Mouse (Mus musculus) hindbrain, embryonic 13.5 days (tissue): Measurements from ENCODE around the gene Ssh1. TPM values are rescaled to one million over a fixed set of nuclear protein-coding genes. Genes with fewer than 3 reads are reported as not detected.

Source experiments
- ATAC-seq: fragments of 200-750 bp; cut with Nextera tagmentation; 2 replicates; pipeline ENCODE4 v1.8.0; 2017; ENCODE audit warnings: moderate TSS enrichment; ENCODE audit not compliant: low FRiP score
- H3K27ac ChIP-seq: fragments of 300-500 bp; sonication (generic); 2 replicates; pipeline ENCODE4 v1.5.1; 2015; ENCODE audit warnings: inconsistent platforms, mild to moderate bottlenecking, moderate library complexity
- H3K27me3 ChIP-seq: fragments of 300-500 bp; sonication (generic); 2 replicates; pipeline ENCODE4 v1.6.1; 2015; ENCODE audit warnings: mild to moderate bottlenecking, inconsistent platforms
- H3K36me3 ChIP-seq: fragments of 300-500 bp; sonication (generic); 2 replicates; pipeline ENCODE4 v1.6.1; 2015; ENCODE audit warnings: mild to moderate bottlenecking, inconsistent platforms
- H3K4me1 ChIP-seq: fragments of 300-500 bp; sonication (generic); replicated peaks from 2 replicates; pipeline ENCODE4 v1.6.1; 2015; ENCODE audit warnings: inconsistent platforms
- H3K4me2 ChIP-seq: fragments of 300-500 bp; sonication (generic); 2 replicates; pipeline ENCODE4 v1.6.1; 2015; ENCODE audit warnings: inconsistent platforms, mild to moderate bottlenecking, moderate library complexity
- H3K4me3 ChIP-seq: fragments of 300-500 bp; sonication (generic); 2 replicates; pipeline ENCODE4 v1.5.1; 2015; ENCODE audit warnings: mild to moderate bottlenecking, inconsistent platforms
- H3K9ac ChIP-seq: fragments of 300-500 bp; sonication (generic); 2 replicates; pipeline ENCODE4 v1.6.1; 2015; ENCODE audit warnings: mild to moderate bottlenecking, inconsistent platforms
- H3K9me3 ChIP-seq: fragments of 300-500 bp; sonication (generic); 2 replicates; pipeline ENCODE4 v1.6.1; 2016; ENCODE audit warnings: inconsistent platforms
- WGBS: fragments of 180-500 bp; shearing (Covaris S2); methylation state at CpG from one replicate; pipeline ENCODE4 v1.1.7; 2015; 5-methylcytosine and 5-hydroxymethylcytosine counted together
- polyA plus RNA-seq: library from polyadenylated mRNA; unstranded; fragments of >200 nt; fragmentation: Nextera tagmentation; extraction: Ambion mirVana; gene quantifications from 2 replicates; pipeline ENCODE4 v1.2.1, GENCODE M21; 2015

The Ssh1 gene
- polyA plus RNA-seq, 1 experiment from 2014 or later = 15.0 TPM

- ATAC-seq = no peak
- H3K4me2 ChIP-seq = 0 out of 2 replicates have a peak overlapping the region, but pooled peaks have one; percentile 9
Measured at GRCm38 (mm10) chr5:114024390-114024789, 30.7 kb upstream of the Ssh1 start.

GRCm38 (mm10) chr5:114015121-114015520 is 21.4 kb upstream of the Ssh1 start:
- Histone ChIP-seq H3K27ac (no peak overlapping the region), H3K4me1 (no peaks in the 10 kb centered on the region), H3K4me3 (no peak overlapping the region), H3K4me2 (no peak overlapping the region), H3K9me3 (no peaks in the 10 kb centered on the region), H3K27me3 (no peaks in the 10 kb centered on the region), H3K36me3 (no peaks in the 10 kb centered on the region), H3K9ac (no peak overlapping the region)
- 71% methylated on average over 7 of the region's 7 CpGs for WGBS
- ATAC-seq = no peak

More at GRCm38 (mm10) chr5:114024390-114024789, 30.7 kb upstream of the Ssh1 start:
- Histone ChIP-seq H3K9me3 (no peaks in the 10 kb centered on the region), H3K27ac (no peak overlapping the region), H3K27me3 (no peaks in the 10 kb centered on the region), H3K4me3 (no peak overlapping the region), H3K4me1 (peaks cover 9% of the 10 kb centered on the region), H3K9ac (no peak overlapping the region), H3K36me3 (peaks cover 23% of the 10 kb centered on the region)
- WGBS = 71% methylated on average over 6 of the region's 6 CpGs

GRCm38 (mm10) chr5:114009049-114009448 is 15.4 kb upstream of the Ssh1 start:
- Histone ChIP-seq H3K4me3 (no peak overlapping the region), H3K27me3 (no peaks in the 10 kb centered on the region), H3K9me3 (no peaks in the 10 kb centered on the region), H3K4me2 (no peak overlapping the region), H3K27ac (no peak overlapping the region), H3K9ac (no peak overlapping the region), H3K36me3 (no peaks in the 10 kb centered on the region), H3K4me1 (0 out of 2 replicates have a peak, but pooled peaks cover 5% of the 10 kb centered on the region)
- no peak for ATAC-seq
- 83% methylated on average over 4 of the region's 4 CpGs for whole genome bisulfite sequencing

- 77% methylated on average over 12 of the region's 12 CpGs for WGBS
- no peak for ATAC-seq
Measured at GRCm38 (mm10) chr5:114007753-114008453, 14.2 kb upstream of the Ssh1 start.

GRCm38 (mm10) chr5:114006974-114007373 is 13.3 kb upstream of the Ssh1 start:
- Histone ChIP-seq H3K4me1 (0 out of 2 replicates have a peak, but pooled peaks cover 5% of the 10 kb centered on the region), H3K4me2 (no peak overlapping the region), H3K9ac (no peak overlapping the region), H3K4me3 (no peak overlapping the region), H3K27me3 (no peaks in the 10 kb centered on the region), H3K36me3 (no peaks in the 10 kb centered on the region), H3K9me3 (no peaks in the 10 kb centered on the region), H3K27ac (no peak overlapping the region)
- ATAC-seq = no peak
- WGBS = 85% methylated on average over 4 of the region's 4 CpGs

More at GRCm38 (mm10) chr5:114007753-114008453, 14.2 kb upstream of the Ssh1 start:
- Histone ChIP-seq H3K4me1 (0 out of 2 replicates have a peak, but pooled peaks cover 5% of the 10 kb centered on the region), H3K27ac (no peak overlapping the region), H3K27me3 (no peaks in the 10 kb centered on the region), H3K36me3 (no peaks in the 10 kb centered on the region), H3K9ac (no peak overlapping the region), H3K4me3 (no peak overlapping the region), H3K9me3 (no peaks in the 10 kb centered on the region), H3K4me2 (no peak overlapping the region)

- Histone ChIP-seq H3K9ac (no peak overlapping the region), H3K9me3 (no peaks in the 10 kb centered on the region), H3K4me1 (0 out of 2 replicates have a peak, but pooled peaks cover 5% of the 10 kb centered on the region), H3K4me3 (no peak overlapping the region), H3K27ac (no peak overlapping the region), H3K27me3 (no peaks in the 10 kb centered on the region), H3K4me2 (no peak overlapping the region), H3K36me3 (no peaks in the 10 kb centered on the region)
- 82% methylated on average over 5 of the region's 5 CpGs for WGBS
- no peak for ATAC-seq
Measured at GRCm38 (mm10) chr5:114005100-114005499, 11.4 kb upstream of the Ssh1 start.

- H3K4me2 ChIP-seq = no peak overlapping the region
- no peaks in the 10 kb centered on the region for H3K9me3 ChIP-seq
- H3K27ac ChIP-seq = no peak overlapping the region
- no peak overlapping the region for H3K4me3 ChIP-seq
- H3K4me1 ChIP-seq = 0 out of 2 replicates have a peak, but pooled peaks cover 5% of the 10 kb centered on the region
- WGBS = 70% methylated on average over 11 of the region's 11 CpGs
- no peak for ATAC-seq
- H3K9ac ChIP-seq = no peak overlapping the region
- no peaks in the 10 kb centered on the region for H3K27me3 ChIP-seq
- no peaks in the 10 kb centered on the region for H3K36me3 ChIP-seq
Measured at GRCm38 (mm10) chr5:114004573-114004972, 10.9 kb upstream of the Ssh1 start.

- ATAC-seq = no peak
- 83% methylated on average over 3 of the region's 5 CpGs for WGBS
- Histone ChIP-seq H3K4me3 (no peak within 1 kb of the TSS), H3K9me3 (no peaks in the 10 kb centered on the region), H3K27ac (no peak within 1 kb of the TSS), H3K4me1 (0 out of 2 replicates have a peak, but pooled peaks cover 5% of the 10 kb centered on the region), H3K36me3 (no peaks in the 10 kb centered on the region), H3K27me3 (no peaks in the 10 kb centered on the region), H3K4me2 (no peak within 1 kb of the TSS), H3K9ac (no peak within 1 kb of the TSS)
Measured at GRCm38 (mm10) chr5:114003542-114003941, 9.8 kb upstream of the Ssh1 start, which contains the start of gene Dao. TSS of gene Dao (plus strand) at chr5:114003703.

- WGBS = 69% methylated on average over 5 of the region's 5 CpGs
- Histone ChIP-seq H3K4me1 (peaks cover 4% of the 10 kb centered on the region), H3K36me3 (no peaks in the 10 kb centered on the region), H3K4me2 (no peak overlapping the region), H3K27me3 (no peaks in the 10 kb centered on the region), H3K9me3 (no peaks in the 10 kb centered on the region), H3K27ac (no peak overlapping the region), H3K9ac (no peak overlapping the region), H3K4me3 (no peak overlapping the region)
- ATAC-seq = no peak
Measured at GRCm38 (mm10) chr5:113999382-113999781, 5.7 kb upstream of the Ssh1 start.

GRCm38 (mm10) chr5:113996458-113996857 is 2.8 kb upstream of the Ssh1 start:
- no peaks in the 10 kb centered on the region for H3K9me3 ChIP-seq
- H3K4me3 ChIP-seq = no peak overlapping the region
- H3K9ac ChIP-seq = 0 out of 2 replicates have a peak overlapping the region, but pooled peaks have one; percentile 35
- H3K27ac ChIP-seq = no peak overlapping the region
- no peak for ATAC-seq
- no peak overlapping the region for H3K4me2 ChIP-seq
- H3K27me3 ChIP-seq = no peaks in the 10 kb centered on the region
- 61% methylated on average over 2 of the region's 2 CpGs for WGBS
- H3K36me3 ChIP-seq = no peaks in the 10 kb centered on the region
- peaks cover 23% of the 10 kb centered on the region for H3K4me1 ChIP-seq

GRCm38 (mm10) chr5:113993031-113993486 is 635 bp downstream of the Ssh1 start:
- Histone ChIP-seq H3K9me3 (no peaks in the 10 kb centered on the region), H3K4me3 (peak overlapping the region; percentile 87), H3K27ac (peak overlapping the region; percentile 94), H3K27me3 (no peaks in the 10 kb centered on the region), H3K4me1 (peaks cover 44% of the 10 kb centered on the region), H3K4me2 (peak overlapping the region; percentile 84), H3K9ac (peak overlapping the region; percentile 96), H3K36me3 (peaks cover 11% of the 10 kb centered on the region)
- peak; percentile 84 for ATAC-seq
- 0% methylated on average over 22 of the region's 22 CpGs for WGBS

GRCm38 (mm10) chr5:113992339-113992831 is 1.3 kb downstream of the Ssh1 start:
- Histone ChIP-seq H3K27ac (peak overlapping the region; percentile 94), H3K36me3 (peaks cover 18% of the 10 kb centered on the region), H3K4me1 (peaks cover 44% of the 10 kb centered on the region), H3K9me3 (no peaks in the 10 kb centered on the region), H3K9ac (peak overlapping the region; percentile 96), H3K27me3 (no peaks in the 10 kb centered on the region), H3K4me2 (peak overlapping the region; percentile 84), H3K4me3 (peak overlapping the region; percentile 87)
- WGBS = 42% methylated on average over 12 of the region's 12 CpGs
- ATAC-seq = no peak
